ENCODE assay signal across 8 mouse cellular contexts in genomic region chr14:72506018-72506722, GRCm38 (mm10). TPM values are rescaled to one million over a fixed set of nuclear protein-coding genes. Genes with fewer than 3 reads are reported as not detected.
DNase-seq lines count a peak whose midpoint lies in the region; ATAC-seq and TF ChIP-seq lines count a peak whose summit lies in the region.

No protein-coding gene starts in this region.

- peak overlapping the region; percentile 62 for H3K9ac ChIP-seq in heart, embryonic 14.5 days (ENCODE audit: low read length)
- no peak overlapping the region for H3K9ac ChIP-seq in limb, embryonic 15.5 days
- H3K9ac ChIP-seq in neural tube, embryonic 12.5 days: peak overlapping the region; percentile 26; the same call in 1 of the 2 replicates

- H3K27ac ChIP-seq in cerebellum, adult 2 months (ENCODE audit: insufficient read depth, low read length): no peak overlapping the region
- no peak overlapping the region for H3K27ac ChIP-seq in heart, embryonic 14.5 days (replicated peaks in 1 of 2; ENCODE audit: control insufficient read depth in 1 of 2, insufficient read depth in 1 of 2, low read depth in 2 of 2, low read length in 2 of 2)
- H3K27ac ChIP-seq in limb, embryonic 15.5 days: no peak overlapping the region
- H3K27ac ChIP-seq in neural tube, embryonic 12.5 days: no peak overlapping the region

- H3K27me3 ChIP-seq in cerebellum, adult 2 months (ENCODE audit: control insufficient read depth, insufficient read depth, low read length): no peaks in the 10 kb centered on the region
- H3K27me3 ChIP-seq in heart, embryonic 14.5 days (ENCODE audit: control insufficient read depth, insufficient read depth, low read length): no peaks in the 10 kb centered on the region
- H3K27me3 ChIP-seq in limb, embryonic 15.5 days: no peaks in the 10 kb centered on the region
- H3K27me3 ChIP-seq in neural tube, embryonic 12.5 days (replicated peaks): no peaks in the 10 kb centered on the region

- 14% methylated on average over 12 of the region's 12 CpGs for WGBS in cerebellum, adult 2 months
- 9% methylated on average over 12 of the region's 12 CpGs for WGBS in heart, embryonic 14.5 days
- 15% methylated on average over 12 of the region's 12 CpGs for WGBS in limb, embryonic 15.5 days
- 11% methylated on average over 12 of the region's 12 CpGs for WGBS in neural tube, embryonic 12.5 days

- DNase-seq in cerebellum, postnatal 14 days: peak; percentile 20 to 33
- no peak for DNase-seq in cerebellum, adult 2 months
- peak; percentile 17 for DNase-seq in NIH3T3 (ENCODE audit: low read depth)
- no peak for DNase-seq in right cerebral cortex, postnatal 10 days (ENCODE audit: low spot score in 2 of 2)

- H3K36me3 ChIP-seq in heart, embryonic 14.5 days (ENCODE audit: control insufficient read depth, insufficient read depth, low read length): no peaks in the 10 kb centered on the region
- no peaks in the 10 kb centered on the region for H3K36me3 ChIP-seq in limb, embryonic 15.5 days
- H3K36me3 ChIP-seq in neural tube, embryonic 12.5 days: no peaks in the 10 kb centered on the region

- peak; percentile 47 for ATAC-seq in heart, embryonic 14.5 days (ENCODE audit: insufficient number of reproducible peaks, insufficient read depth, low FRiP score, low read depth)
- ATAC-seq in limb, embryonic 15.5 days (ENCODE audit: insufficient number of reproducible peaks, low FRiP score, low TSS enrichment, low read depth): no peak; the same call in 1 of the 2 replicates
- peak; percentile 48 for ATAC-seq in neural tube, embryonic 12.5 days (ENCODE audit: low FRiP score, low read depth)
- ATAC-seq in erythroblast, adult 5-6 weeks (replicated peaks; ENCODE audit: low FRiP score, poor library complexity, severe bottlenecking): no peak

- no peaks in the 10 kb centered on the region for H3K9me3 ChIP-seq in heart, embryonic 14.5 days (ENCODE audit: control insufficient read depth, low read length)
- no peaks in the 10 kb centered on the region for H3K9me3 ChIP-seq in limb, embryonic 15.5 days
- no peaks in the 10 kb centered on the region for H3K9me3 ChIP-seq in neural tube, embryonic 12.5 days

- H3K4me3 ChIP-seq in cerebellum, adult 2 months (replicated peaks; ENCODE audit: insufficient read depth, low read depth, low read length): no peak overlapping the region
- peak overlapping the region; percentile 37 to 39 for H3K4me3 ChIP-seq in heart, embryonic 14.5 days (ENCODE audit: control insufficient read depth in 1 of 2, insufficient read depth in 1 of 2, low read depth in 1 of 2, low read length in 2 of 2)
- peak overlapping the region; percentile 33 for H3K4me3 ChIP-seq in limb, embryonic 15.5 days
- peak overlapping the region; percentile 16; the same call in 1 of the 2 replicates for H3K4me3 ChIP-seq in neural tube, embryonic 12.5 days

- no peak for TF ChIP-seq POLR2A in cerebellum, adult 2 months (IDR thresholded peaks at IDR 0.05; ENCODE audit: borderline replicate concordance, insufficient read depth, low read length)

- H3K4me1 ChIP-seq in cerebellum, adult 2 months (ENCODE audit: control insufficient read depth, insufficient read depth, low read length): no peaks in the 10 kb centered on the region
- peaks cover 4 to 6% of the 10 kb centered on the region in 2 experiments; a peak in 2 of 4 replicates for H3K4me1 ChIP-seq in heart, embryonic 14.5 days (ENCODE audit: control insufficient read depth in 2 of 2, insufficient read depth in 2 of 2, low read length in 2 of 2)
- peaks cover 8% of the 10 kb centered on the region; the same call in 1 of the 2 replicates for H3K4me1 ChIP-seq in limb, embryonic 15.5 days
- peaks cover 9% of the 10 kb centered on the region for H3K4me1 ChIP-seq in neural tube, embryonic 12.5 days

- no peak for TF ChIP-seq CTCF in cerebellum, adult 2 months (IDR thresholded peaks at IDR 0.05; ENCODE audit: borderline replicate concordance, insufficient read depth, low read depth, low read length)

- peak overlapping the region; percentile 79 for H3K4me2 ChIP-seq in heart, embryonic 14.5 days (ENCODE audit: low read length)
- peak overlapping the region; percentile 55 for H3K4me2 ChIP-seq in limb, embryonic 15.5 days
- peak overlapping the region; percentile 57 for H3K4me2 ChIP-seq in neural tube, embryonic 12.5 days (replicated peaks)

RNA-seq across cellular contexts. Expression of gene Gm9195, which starts 14.5 kb away (rescaled TPM):
- polyA plus RNA-seq in cerebellum, adult 2 months (2012; rRNA removed): not detected in 2 replicates
- not detected in 2 replicates for polyA plus RNA-seq in heart, embryonic 14.5 days (2014; fragmentation: Nextera tagmentation; extraction: Ambion mirVana)
- not detected in 2 replicates for polyA plus RNA-seq in limb, embryonic 15.5 days (2015; fragmentation: Nextera tagmentation; extraction: Ambion mirVana)
- not detected in 2 replicates for polyA plus RNA-seq in neural tube, embryonic 12.5 days (2016; fragmentation: Nextera tagmentation; extraction: Ambion mirVana)
- total RNA-seq in erythroblast, adult 5-6 weeks (2015; ENCODE audit: low replicate concordance): not detected in 2 replicates
- not detected in 2 replicates for total RNA-seq in erythroblast, adult 5-6 weeks (2017; ENCODE audit: low replicate concordance)

Comparison
In these comparisons a context has a peak if more than half of its experiments do, and no peak if none do; other contexts are left out.
1. DNase-seq: peak in cerebellum, postnatal 14 days (2 of 2) and NIH3T3 (single experiment); none in cerebellum, adult 2 months (0 of 2) and right cerebral cortex, postnatal 10 days (0 of 2).
2. ATAC-seq: peak in heart, embryonic 14.5 days (single experiment) and neural tube, embryonic 12.5 days (single experiment); none in limb, embryonic 15.5 days (single experiment) and erythroblast, adult 5-6 weeks (single experiment).
3. Peak in every context shown above with its lines, with median percentiles within 50 percentile points of each other: H3K4me2 ChIP-seq.